Mouse (Mus musculus) heart, adult 2 months (tissue): Measurements from ENCODE around the gene Fgfr2.

Experiments
- CTCF ChIP-seq: fragments of 200-600 bp; IDR thresholded peaks from 2 replicates; pipeline ENCODE4 v1.8.1; 2022; ENCODE audit warnings: antibody characterized with exemption, mild to moderate bottlenecking, moderate library complexity
- POLR2A ChIP-seq: fragments of 200-500 bp; IDR thresholded peaks from 2 replicates; pipeline ENCODE4 v1.6.1; 2011; ENCODE audit warnings: mild to moderate bottlenecking, low read depth, low read length, control low read depth; ENCODE audit not compliant: insufficient read depth

GRCm38 (mm10) chr7:132900826-132901531, 222.2 kb downstream of the Fgfr2 start:
- no peak for TF ChIP-seq POLR2A
- TF ChIP-seq CTCF, result no peak
